Mouse (Mus musculus): ENCODE results near the gene Cldn34b3. TPM values are rescaled to one million over a fixed set of nuclear protein-coding genes. Genes with fewer than 3 reads are reported as not detected.
"Not testable (repeated sequence)": the region's sequence is repeated elsewhere in the genome, so short reads cannot be mapped to it uniquely, and the experiment has no call there.

Cldn34b3 gene
- total RNA-seq (2021): not detected

DNA sequence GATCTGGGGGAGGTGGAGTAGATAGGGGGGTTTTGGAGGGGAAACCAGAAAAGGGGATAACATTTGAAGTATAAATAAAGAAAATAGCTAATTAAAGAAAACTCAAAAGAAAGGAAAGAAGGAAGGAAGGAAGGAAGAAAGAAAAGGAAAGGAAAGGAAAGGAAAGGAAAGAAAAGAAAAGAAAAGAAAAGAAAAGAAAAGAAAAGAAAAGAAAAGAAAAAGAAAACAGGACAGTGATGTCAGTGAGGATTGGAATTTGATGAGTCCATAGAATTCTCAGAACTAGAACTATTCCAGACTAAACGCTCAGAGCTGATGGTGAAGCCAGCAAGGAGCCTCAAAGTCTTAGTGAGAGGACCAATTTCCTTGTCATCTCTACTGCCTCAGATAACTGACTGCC, at the start of gene Cldn34b3:
Gene Cldn34b3, plus strand, starts transcription at position 301 of the 400 bp plus-strand sequence.
- DNase-seq; intact Hi-C loops (cut with DNase I): not testable (repeated sequence)

Other genes starting within 250 kb of the Cldn34b3 start
- gene Cldn34b4, start 129.0 kb downstream of the Cldn34b3 start, total RNA-seq (2021): not detected

All from left cerebral cortex, postnatal 4 days (tissue).